Mouse (Mus musculus): Measurements from ENCODE around the gene Slc25a21.

Gene Slc25a21

DNA sequence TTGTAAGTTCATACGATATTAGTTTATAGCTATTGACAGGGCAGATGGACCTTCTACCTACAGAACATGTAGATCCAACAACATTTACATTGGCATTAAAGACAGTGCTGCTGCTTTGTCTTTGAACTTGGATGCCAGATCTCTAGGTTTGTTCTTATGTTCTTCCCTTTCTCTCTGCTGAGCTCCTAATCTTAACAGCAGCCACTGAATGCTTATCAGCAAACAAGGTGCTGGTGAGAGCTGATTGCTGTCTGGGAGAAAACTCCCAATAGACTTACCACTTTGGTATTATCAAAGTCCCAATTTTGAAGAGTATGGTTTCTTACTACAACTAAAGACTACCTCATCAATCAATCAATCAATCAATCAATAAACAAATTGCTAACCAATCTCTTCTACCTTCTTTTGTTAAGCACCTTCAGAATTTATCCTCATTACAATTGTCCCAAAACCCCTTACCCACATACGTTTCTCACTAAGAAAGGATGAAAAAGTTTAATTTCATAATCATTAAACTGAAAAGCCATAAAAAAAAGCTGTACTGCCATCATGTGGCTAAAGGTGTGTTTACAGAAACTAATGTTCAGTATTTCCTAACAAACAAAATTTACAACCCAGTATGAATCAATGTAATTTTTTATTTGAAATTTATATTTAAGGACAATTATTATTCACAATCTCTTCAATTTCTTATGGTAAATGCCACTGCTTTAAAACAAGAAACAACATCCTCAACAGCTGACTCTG, 12.7 kb downstream of the Slc25a21 start:
- DNase-seq (ENCODE audit: low spot score in 2 of 2), result no peak

DNA sequence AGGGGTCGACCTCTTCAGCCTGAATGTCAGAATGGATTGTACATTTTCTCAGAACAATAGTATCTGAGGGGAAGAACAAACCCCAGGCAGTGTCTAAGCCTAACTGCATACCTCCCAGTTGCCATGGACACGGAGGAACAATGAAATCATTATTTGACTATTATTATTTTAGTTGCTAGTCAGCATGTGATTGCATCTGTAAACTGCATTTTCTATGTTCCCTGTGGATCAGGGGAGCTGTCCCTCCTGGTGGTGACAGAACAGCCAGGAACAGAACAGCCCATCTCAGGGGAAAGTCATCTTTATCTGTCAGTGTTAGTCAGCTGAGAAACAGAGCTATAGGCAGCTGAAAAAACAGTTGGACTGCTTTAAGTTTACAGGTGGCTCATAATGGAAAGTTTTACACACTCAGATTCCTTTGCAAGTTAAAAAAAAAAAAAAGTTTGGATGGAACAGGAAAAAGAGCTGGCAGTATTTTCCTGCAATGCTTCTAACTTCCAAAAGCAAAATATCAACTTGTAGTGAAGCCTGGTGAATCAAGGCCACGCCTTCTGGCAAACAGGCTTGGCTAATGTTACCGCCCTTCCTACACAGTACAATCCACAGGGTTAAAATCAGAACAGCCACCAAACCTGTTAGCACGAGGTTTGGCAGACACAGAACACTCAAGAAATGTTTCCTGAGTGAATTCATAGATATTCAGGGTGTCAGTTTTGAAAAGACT, 17.6 kb downstream of the Slc25a21 start:
- DNase-seq (ENCODE audit: low spot score in 2 of 2), result peak in 1 of 2 experiments; percentile 10

DNA sequence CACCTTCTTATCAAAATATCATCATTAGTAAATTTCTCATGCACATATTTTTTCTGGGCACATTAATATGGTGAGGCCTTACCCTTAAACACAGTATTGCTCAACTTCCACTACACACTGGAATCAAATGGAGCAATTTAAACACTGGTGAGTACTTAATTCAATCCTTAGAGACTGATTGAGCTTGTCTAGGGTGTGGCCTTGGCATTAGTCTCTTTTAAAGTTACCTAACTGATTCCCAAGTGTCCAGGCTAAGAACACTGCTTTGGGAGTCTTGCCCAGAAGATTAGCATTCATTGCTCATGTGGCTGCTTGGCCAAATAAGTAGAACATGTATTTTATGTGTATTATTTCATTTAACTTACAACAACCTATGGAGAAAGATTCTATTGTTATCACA, 18.5 kb downstream of the Slc25a21 start:
- DNase-seq (ENCODE audit: low spot score in 2 of 2), result no peak

DNA sequence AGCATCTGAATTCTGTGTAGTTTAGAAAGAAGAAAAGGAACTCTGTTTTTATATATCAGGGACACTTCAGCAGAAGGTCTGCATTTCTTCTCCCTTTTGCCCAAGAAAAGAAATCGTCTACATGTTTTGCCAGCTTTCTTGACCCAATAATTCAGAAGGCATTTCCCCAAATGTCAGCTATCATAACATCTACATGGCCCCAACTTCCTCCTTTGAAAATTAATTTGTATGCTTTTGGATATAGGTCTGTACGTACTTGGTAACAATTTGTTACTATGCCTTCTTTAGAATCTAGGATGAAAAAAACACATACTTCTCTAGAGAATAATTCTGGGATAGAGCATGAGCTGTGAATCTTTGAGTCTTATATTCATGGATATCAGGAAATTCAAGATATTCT, 34.0 kb downstream of the Slc25a21 start:
- no peak for DNase-seq (ENCODE audit: low spot score in 2 of 2)

DNA sequence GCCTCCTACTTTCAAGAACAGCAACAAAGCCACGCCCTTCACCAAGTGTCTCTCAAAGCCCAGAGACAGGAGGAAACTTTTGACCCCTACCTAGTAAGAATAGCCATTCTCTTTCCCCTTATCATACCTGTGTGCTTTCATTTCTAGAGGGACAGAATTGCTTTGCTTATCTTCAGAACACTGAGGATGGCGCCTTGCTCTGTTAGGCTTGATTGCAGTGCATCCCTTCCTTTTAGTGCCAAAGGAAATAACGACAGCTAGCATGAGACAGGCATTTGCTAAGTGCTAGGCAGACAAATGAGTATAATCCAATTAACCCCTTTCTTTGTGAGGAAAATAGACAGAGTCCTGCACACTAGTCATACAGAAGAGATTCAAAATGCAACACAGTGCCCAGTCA, 34.4 kb downstream of the Slc25a21 start:
- DNase-seq (ENCODE audit: low spot score in 2 of 2), result no peak

DNA sequence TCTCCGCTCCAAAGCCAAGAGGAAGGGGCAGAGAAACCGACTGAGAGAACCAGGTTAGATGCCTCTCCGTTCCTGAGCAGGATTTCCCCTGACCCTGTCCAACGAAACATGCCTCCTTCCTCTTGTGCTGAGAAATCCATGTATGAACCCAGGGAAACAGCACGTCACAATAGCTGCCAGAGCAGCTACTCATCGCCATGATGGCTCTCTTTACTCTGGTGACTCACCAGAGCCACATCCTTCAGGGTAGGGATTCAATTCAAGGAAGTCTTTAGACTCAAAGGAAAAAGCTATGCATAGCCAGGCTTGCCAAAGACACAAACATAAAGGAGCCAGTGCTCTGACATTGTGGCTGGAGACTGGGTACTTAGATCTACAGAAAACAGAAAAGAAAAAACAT, 37.4 kb downstream of the Slc25a21 start:
- no peak for DNase-seq (ENCODE audit: low spot score in 2 of 2)

DNA sequence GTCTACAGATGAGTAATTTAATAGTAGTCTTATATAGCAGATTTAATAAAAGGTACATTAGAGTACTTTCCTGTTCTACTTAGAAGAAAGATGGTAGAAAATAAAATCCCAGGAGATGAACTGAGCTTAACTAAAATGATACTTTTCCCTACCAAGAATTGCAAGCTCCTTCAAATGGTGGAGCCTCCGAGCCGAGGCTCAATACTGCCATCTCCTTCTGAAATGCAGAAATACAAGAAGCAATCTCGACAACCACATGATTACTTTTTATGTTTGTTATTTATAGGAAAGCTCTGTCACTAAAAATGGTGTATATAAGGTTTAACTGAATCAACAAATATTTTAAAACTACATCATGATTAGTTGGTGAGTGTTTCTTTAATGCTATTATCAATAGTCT, 39.0 kb downstream of the Slc25a21 start:
- no peak for DNase-seq (ENCODE audit: low spot score in 2 of 2)

DNA sequence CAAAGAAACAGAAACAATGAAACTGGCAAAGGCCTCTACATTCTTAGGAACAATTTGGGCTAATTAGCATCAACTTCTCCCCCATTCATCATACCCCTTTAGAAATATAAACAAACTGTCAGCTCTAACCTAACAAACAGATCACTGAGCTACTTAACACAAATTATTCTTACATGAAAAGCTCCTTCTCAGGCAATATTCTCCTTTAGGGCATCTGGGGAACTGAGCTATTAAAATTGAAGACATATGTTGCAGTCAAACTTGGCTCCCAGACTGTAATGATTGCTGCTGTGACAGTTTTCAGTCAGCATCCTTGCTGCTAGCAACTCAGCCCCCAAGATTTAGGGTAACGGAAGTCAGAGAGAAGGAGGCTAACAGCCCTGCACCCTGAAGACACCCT, 58.3 kb downstream of the Slc25a21 start:
- no peak for DNase-seq (ENCODE audit: low spot score in 2 of 2)

DNA sequence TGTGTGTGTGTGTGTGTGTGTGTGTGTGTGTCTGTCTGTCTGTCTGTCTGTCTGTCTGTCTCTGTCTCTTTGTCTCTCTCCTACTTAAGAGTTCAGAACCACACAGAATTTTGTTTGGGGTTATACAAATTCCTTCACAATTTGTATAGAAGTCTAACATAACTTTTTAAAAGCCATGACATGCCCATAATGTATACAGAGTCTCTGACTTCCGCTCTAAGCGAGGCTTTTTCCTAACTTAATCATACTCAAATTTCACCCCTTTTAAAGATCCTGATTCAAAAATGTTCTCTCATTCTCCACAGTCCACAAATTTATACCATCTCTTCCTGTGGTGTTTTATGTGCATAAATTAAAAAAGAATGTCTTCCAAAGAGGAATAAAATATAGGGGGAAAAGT, 59.5 kb downstream of the Slc25a21 start:
- DNase-seq (ENCODE audit: low spot score in 2 of 2), result no peak

DNA sequence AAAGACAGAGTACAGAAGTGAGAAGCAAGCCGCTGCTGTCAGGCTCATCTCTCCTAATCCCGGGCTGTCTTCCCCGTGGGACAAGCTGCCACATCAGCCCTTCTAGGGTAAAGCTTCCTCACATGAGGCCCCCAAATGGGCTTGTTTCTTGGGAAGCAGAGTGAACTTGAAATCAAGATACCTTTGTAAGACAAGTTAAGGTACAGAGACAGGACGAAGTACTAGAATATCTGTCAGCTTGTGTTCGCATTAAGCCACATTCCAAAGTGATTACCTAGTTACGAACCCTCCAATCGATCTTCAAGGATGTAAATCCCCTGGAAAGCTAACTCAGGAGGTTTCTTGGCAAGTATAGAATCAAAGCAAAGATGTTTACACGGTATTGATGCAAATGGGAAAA, 78.7 kb downstream of the Slc25a21 start:
- DNase-seq (ENCODE audit: low spot score in 2 of 2), result no peak

DNA sequence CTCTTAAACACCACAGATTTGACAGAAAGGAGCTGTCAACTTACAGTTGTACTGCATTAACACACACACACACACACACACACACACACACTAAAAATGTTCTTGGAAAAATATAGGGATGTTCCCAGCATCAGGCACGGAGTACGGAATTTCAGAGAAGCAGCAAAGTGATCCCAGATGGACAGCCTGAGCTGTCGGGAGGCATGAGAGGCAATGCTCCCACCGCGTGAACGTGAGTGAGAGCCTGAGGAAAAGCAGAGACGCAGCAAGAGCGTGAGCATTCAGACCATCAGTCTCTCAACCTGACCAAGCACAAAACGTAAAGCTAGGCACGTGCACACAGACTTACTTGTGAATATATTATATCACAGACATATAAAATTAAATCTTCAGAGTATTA, 81.8 kb downstream of the Slc25a21 start:
- DNase-seq (ENCODE audit: low spot score in 2 of 2), result no peak

DNA sequence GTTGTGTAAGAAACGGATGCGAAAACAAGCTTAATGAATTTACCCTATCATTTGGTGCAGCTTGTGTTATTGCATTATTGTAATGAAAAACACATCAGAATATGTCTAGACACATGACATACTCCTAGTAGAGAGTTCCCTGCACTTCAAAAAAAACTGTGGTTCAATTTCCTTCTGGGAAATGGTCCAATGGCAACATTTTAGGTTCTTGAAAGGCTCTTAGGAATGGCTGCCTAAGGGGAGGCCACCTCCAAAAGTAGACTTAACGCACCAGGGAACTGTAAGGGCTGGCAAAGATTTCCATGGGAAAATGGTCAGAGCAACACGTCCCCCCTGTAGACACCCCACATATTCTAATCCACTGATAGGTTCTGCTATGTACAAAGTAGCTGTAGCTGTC, 87.9 kb downstream of the Slc25a21 start:
- DNase-seq (ENCODE audit: low spot score in 2 of 2), result no peak

DNA sequence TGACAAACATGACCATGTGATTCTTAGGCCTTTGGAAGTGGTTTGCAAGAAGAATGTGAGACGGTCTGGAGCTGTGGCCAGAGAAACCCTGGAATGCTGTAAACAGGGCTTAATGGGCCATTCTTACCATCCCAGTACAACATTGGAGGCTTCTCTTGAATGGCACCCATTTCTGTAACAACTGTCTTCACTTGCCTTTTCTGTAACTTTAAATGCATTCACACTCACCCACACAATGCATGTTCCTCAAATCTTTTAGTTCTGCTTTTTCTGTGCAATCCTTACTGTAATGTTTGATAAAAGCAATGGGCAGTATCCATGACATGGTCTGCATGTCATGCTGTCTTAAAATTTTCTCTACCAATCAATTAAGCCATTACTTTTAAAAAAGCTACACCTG, 95.0 kb downstream of the Slc25a21 start:
- no peak for DNase-seq (ENCODE audit: low spot score in 2 of 2)

DNA sequence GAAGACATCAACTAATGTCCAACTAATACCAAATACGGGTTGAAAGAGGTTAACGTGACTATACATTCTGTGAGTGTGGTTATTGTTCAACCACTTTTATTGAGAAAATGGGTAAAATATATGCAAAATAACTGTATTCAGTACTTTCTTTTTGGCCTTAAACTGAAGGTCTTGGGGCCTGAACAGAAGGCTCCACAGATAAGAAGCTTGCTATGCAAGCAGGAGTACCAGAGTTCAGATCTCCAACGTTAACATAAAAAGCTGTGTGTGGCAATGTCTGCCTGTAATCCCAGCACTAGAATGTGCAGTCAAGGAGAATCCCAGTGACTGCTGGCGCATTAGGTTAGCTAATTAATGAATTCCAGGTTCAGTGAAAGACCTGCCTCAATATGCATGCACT, 96.7 kb downstream of the Slc25a21 start:
- no peak for DNase-seq (ENCODE audit: low spot score in 2 of 2)

DNA sequence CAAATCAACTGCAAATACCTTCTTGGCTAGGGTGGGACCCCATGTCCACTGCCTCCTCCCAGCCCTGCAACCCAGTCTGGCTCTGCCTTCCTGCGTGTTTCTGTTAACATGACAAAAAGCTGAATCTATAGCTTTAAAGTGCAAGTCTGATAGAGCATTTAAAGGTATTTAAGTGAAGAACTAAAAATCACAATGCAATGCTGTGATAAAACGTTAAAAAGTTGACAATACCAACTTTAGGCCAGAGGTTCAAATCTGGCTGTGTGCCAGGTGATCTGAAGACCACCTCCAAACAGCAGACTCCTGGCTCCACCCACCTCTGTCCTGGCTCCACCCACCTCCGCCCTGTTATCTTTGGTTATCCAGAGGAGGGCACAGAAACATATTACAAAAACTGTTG, 98.2 kb downstream of the Slc25a21 start:
- DNase-seq (ENCODE audit: low spot score in 2 of 2), result no peak

DNA sequence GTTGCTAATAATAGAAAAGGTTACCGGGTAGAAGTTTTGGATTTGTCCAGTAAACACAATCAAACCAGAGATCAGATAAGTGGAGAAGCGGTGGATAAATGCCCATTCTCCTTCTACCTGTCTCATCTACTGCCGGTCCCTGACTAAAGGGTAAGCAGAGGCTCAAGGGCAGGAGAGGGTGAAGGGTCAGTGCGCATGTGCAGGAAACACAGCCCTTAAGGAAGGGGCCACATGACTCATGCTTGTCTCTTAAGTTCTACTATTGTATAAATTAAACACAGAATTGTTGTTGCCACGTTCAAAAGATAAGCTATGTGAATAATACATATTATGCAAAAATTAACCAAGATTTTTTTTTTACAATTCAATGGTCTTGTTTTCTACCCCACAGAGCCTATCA, 98.9 kb downstream of the Slc25a21 start:
- no peak for DNase-seq (ENCODE audit: low spot score in 2 of 2)

DNA sequence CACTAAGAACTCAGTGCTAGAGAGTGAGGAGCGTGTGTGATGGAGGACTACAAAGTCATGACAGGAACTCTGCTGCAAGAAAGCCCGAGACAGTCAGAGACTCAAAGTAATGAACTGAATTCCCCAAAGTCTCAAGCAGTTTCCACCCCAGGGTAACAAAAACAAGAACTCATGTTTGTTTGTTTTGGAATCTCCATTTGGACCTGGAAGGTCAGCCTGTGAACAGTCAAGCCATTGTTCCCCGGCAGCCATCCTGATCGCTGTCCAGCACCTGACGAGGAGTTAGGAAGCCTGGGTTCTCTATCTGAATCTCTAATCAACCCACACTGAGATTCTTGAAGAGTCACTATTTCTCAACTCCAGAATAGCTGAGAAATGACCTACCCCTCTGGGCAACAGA, 104.2 kb downstream of the Slc25a21 start:
- no peak for DNase-seq (ENCODE audit: low spot score in 2 of 2)

DNA sequence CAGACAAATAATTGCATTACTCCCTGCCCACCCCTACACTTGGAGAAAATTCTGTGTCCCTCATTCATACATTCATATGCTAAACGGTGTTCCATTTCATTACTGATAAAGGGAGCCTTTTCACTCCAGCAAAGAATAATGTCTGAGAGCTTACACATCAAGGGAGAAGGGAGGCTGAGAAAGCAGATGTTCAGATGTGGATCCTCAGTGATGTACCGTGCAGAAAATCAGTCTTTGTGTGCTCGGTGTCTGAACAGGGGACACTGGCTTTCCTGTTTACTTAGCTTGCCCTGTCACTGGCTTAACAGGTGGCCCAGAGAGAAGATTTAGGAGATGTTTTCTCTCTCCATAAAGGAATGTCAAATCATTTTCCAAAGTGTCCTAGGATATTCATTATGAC, 112.8 kb downstream of the Slc25a21 start:
- no peak for DNase-seq (ENCODE audit: low spot score in 2 of 2)

DNA sequence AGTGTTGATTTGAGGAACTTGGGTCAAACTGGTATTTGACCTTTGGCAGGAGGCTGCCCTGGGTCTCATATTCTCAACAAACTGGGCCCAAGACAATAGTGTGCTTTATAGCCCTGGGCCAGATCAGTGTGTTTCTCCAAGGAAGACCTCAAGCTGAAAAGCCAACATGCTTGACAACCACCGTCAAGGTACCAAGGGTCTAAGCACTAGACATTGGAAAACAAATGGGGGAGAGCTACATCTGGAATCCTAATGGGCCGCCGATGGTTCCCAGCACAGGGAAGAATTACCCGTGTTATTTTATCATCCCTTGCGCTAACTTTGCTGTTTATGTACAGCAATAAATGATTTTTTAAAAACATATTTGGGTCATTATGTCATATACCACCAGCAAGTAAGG, 113.7 kb downstream of the Slc25a21 start:
- DNase-seq (ENCODE audit: low spot score in 2 of 2), result no peak

DNA sequence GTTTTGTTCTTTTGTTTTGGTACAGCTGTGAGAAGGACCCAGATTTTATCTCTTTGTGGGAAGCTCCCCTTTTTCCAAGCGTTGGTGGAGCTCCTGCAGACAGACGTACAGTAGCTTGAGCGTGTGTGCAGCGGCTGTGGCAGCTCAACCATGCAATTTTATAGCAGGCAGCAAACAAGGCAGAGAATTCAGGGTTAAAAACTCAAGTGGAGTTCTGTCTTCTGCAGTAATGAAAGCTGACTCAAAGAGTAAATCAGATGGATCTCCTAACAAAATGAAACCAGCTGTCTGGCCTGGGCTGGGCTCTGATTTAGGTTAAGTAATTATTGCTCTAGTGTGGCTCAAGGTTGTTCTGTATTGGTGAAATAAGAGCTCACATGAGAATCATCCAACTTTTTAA, 120.7 kb downstream of the Slc25a21 start:
- DNase-seq (ENCODE audit: low spot score in 2 of 2), result no peak

DNA sequence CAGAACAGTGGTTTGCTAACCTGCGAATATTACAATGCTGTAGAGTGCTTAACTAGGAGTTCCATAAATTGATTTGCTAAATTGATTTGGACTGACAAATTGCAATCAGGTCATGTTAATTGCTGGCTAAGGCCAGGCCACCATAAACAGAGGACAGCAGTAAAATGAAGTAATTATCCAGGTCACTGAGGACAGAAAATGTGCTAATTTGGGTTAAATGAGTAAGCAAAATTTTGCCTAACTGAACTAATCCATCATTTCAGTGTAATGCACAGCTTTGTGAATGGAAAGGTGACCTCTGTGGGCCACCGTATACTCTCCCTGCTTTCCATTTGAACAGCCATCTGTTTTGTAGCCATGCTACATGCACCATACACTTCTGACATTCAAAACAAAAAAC, 124.7 kb downstream of the Slc25a21 start:
- no peak for DNase-seq (ENCODE audit: low spot score in 2 of 2)

DNA sequence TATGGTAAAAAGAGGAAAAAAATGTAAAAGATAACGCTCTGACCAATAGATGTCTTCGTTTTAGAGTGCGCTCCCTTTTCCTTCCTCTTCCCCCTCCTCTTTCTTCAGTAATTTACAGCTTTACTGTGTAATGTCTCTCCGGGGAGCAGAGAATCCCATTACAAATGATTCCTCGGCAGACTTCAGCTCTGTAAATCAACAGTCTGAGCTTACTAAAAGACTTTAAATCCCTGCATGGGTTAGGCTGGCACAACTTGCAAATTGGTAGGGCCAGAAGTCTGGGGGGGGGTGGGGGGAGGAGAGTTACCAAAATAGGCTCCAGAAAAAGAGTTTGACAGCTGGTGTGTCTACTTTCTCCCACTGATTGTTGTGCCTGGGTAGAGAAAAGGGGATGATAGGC, 128.7 kb downstream of the Slc25a21 start:
- no peak for DNase-seq (ENCODE audit: low spot score in 2 of 2)

DNA sequence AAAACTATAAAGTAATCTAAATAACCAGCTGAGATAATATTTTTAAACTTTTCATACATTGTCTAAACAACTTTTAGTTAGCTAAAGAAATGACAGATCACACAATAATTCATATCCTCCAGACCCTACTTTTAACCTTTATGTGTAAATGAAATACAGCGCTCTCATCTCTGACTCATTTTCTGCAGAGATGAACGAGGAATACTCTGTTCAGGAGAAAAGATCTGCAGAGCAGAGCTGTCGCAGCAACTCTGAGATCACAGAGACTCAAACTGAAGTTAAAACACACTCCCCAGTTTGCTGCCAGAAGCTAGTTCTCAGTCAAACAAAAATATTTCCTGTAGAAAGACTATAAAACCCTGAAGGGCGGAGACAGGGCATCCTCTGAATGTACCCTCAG, 177.5 kb downstream of the Slc25a21 start:
- DNase-seq (ENCODE audit: low spot score in 2 of 2), result no peak

DNA sequence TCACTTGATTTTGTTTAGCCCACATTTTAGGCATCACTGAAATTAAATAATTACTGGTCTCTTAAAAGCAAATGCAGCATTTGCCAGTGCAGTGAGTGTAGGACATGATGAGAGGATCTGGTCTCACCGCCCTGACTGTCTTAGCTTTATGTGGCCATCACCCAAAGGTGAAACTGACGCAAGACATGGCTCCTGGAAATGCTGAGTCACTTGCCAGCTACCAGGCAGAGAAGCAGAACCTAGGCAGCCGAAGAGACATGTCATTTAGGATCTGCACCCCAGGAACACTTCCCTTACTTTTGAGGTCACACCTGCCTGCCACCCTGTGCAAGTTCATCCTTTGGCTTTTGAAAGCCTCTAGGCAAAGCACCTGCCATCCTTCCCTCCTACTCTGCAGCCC, 180.4 kb downstream of the Slc25a21 start:
- DNase-seq (ENCODE audit: low spot score in 2 of 2), result no peak
